Mouse (Mus musculus) MEL (cell line): ENCODE data around the gene Rnf220.

Experiments used
- CHD2 ChIP-seq: IDR thresholded peaks from 2 replicates; pipeline ENCODE4 v1.6.1; 2011; ENCODE audit warnings: low read length, improper control_type of control experiment
- CTCF ChIP-seq, 3 experiments: IDR thresholded peaks in 2 of 3; conservative IDR thresholded peaks in 1 of 3; 2 replicates each; pipeline ENCODE4 v1.5.1; 2011 to 2012; ENCODE audit warnings: low read length in 3 of 3, low read depth in 2 of 3, mild to moderate bottlenecking in 2 of 3, improper control_type of control experiment in 1 of 3, inconsistent platforms in 1 of 3, mixed read lengths in 1 of 3, moderate library complexity in 1 of 3; ENCODE audit not compliant: control insufficient read depth in 1 of 3, insufficient read depth in 1 of 3, poor library complexity in 1 of 3, severe bottlenecking in 1 of 3
- JUND ChIP-seq: IDR thresholded peaks from 2 replicates; pipeline ENCODE4 v1.6.1; 2011; ENCODE audit warnings: low read depth, mild to moderate bottlenecking, improper control_type of control experiment, low read length
- POLR2A ChIP-seq, 2 experiments: IDR thresholded peaks; 2 replicates each; pipeline ENCODE4 v1.6.1; 2011 to 2012; ENCODE audit warnings: low read length in 2 of 2, mild to moderate bottlenecking in 2 of 2, control low read depth in 1 of 2, improper control_type of control experiment in 1 of 2, low read depth in 1 of 2, moderate library complexity in 1 of 2; ENCODE audit not compliant: control insufficient read depth in 1 of 2, insufficient read depth in 1 of 2, poor library complexity in 1 of 2
- POLR2AphosphoS5 ChIP-seq: IDR thresholded peaks from 2 replicates; pipeline ENCODE4 v1.6.1; 2012; ENCODE audit warnings: low read depth, borderline replicate concordance, mild to moderate bottlenecking, inconsistent platforms, low read length, moderate library complexity, mixed read lengths
- RAD21 ChIP-seq: IDR thresholded peaks from 2 replicates; pipeline ENCODE4 v1.6.1; 2011; ENCODE audit warnings: mild to moderate bottlenecking, low read depth, low read length, improper control_type of control experiment
- TCF12 ChIP-seq: IDR thresholded peaks from 2 replicates; pipeline ENCODE4 v1.6.1; 2014; ENCODE audit warnings: low read depth, mild to moderate bottlenecking, inconsistent platforms, low read length, improper control_type of control experiment, moderate library complexity
- USF1 ChIP-seq: IDR thresholded peaks from 2 replicates; pipeline ENCODE4 v1.6.1; 2014; ENCODE audit warnings: low read depth, mild to moderate bottlenecking, inconsistent platforms, low read length, improper control_type of control experiment, moderate library complexity

DNA sequence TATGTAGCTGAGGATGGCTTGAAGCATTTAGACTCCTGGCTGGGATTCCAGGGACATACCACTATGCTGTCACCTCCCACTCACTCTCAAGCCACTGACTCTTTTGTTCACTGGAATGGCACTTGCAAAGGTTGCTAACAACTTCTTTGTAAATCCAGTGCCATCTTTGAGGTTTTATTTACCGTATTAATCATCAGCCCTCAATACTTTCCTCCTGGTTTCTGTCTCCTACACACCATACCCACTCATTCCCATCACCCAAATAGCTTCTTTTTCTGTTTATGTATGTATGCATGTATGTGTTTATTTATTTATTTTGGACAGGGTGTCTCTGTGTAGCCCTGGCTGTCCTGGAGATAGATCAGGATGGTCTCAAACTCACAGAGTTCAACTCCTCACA, 245.9 kb downstream of the Rnf220 start:
- TF ChIP-seq CHD2 (no peak), USF1 (no peak), POLR2AphosphoS5 (no peak), CTCF (IDR thresholded peaks at IDR 0.05 in 2 of 3, conservative IDR thresholded peaks at IDR 0.05 in 1 of 3; ENCODE audit: control insufficient read depth in 1 of 3, insufficient read depth in 1 of 3, low read depth in 2 of 3, low read length in 3 of 3, poor library complexity in 1 of 3, severe bottlenecking in 1 of 3) (no peak), RAD21 (no peak), POLR2A (IDR thresholded peaks at IDR 0.05; ENCODE audit: control insufficient read depth in 1 of 2, insufficient read depth in 1 of 2, low read depth in 1 of 2, low read length in 2 of 2, poor library complexity in 1 of 2) (no peak), JUND (no peak), TCF12 (no peak)
